Mouse (Mus musculus): ENCODE data around the gene Rasgef1c. TPM values are rescaled to one million over a fixed set of nuclear protein-coding genes. Genes with fewer than 3 reads are reported as not detected.

Gene Rasgef1c
- polyA plus RNA-seq, 1 experiment from 2014 or later: not detected

Small RNA genes within 50 kb of the gene (microRNA-seq; reads per million reads assigned to microRNA genes)
- gene Gm23492: not detected

Other genes with a start within 250 kb of the Rasgef1c start
- gene Scgb3a1, start 238.2 kb upstream of the Rasgef1c start, polyA plus RNA-seq (2016; fragmentation: Nextera tagmentation; extraction: Ambion mirVana): not detected in 2 replicates
- 40.2 and 44.7 TPM in 2 replicates for gene Cnot6, start 189.1 kb upstream of the Rasgef1c start, polyA plus RNA-seq (2016; fragmentation: Nextera tagmentation; extraction: Ambion mirVana)
- 3.2 and 3.3 TPM in 2 replicates for gene Gfpt2, start 107.7 kb upstream of the Rasgef1c start, polyA plus RNA-seq (2016; fragmentation: Nextera tagmentation; extraction: Ambion mirVana)
- gene Mapk9, start 55.1 kb upstream of the Rasgef1c start, polyA plus RNA-seq (2016; fragmentation: Nextera tagmentation; extraction: Ambion mirVana): 34.6 and 38.2 TPM in 2 replicates
- gene Rnf130, start 123.5 kb downstream of the Rasgef1c start, polyA plus RNA-seq (2016; fragmentation: Nextera tagmentation; extraction: Ambion mirVana): 39.2 and 39.7 TPM in 2 replicates
- gene Tbc1d9b, start 229.6 kb downstream of the Rasgef1c start, polyA plus RNA-seq (2016; fragmentation: Nextera tagmentation; extraction: Ambion mirVana): 20.2 and 20.3 TPM in 2 replicates